Mouse (Mus musculus) frontal cortex, postnatal 25 days (tissue): ENCODE data around the gene Scrg1.
"Not testable (repeated sequence)": the region's sequence is repeated elsewhere in the genome, so short reads cannot be mapped to it uniquely, and the experiment has no call there.

ENCODE experiments used
- DNase-seq, 2 experiments: peaks; one replicate each; pipeline ENCODE4 v3.0.0; 2022; ENCODE audit warnings: low spot score in 2 of 2

Scrg1 gene

GRCm38 (mm10) chr8:57508657-57509056 is 52.9 kb downstream of the Scrg1 start:
- DNase-seq: no peak

- DNase-seq: no peak
These were observed 55.1 kb downstream of the Scrg1 start for GRCm38 (mm10) chr8:57510791-57511315.

DNA sequence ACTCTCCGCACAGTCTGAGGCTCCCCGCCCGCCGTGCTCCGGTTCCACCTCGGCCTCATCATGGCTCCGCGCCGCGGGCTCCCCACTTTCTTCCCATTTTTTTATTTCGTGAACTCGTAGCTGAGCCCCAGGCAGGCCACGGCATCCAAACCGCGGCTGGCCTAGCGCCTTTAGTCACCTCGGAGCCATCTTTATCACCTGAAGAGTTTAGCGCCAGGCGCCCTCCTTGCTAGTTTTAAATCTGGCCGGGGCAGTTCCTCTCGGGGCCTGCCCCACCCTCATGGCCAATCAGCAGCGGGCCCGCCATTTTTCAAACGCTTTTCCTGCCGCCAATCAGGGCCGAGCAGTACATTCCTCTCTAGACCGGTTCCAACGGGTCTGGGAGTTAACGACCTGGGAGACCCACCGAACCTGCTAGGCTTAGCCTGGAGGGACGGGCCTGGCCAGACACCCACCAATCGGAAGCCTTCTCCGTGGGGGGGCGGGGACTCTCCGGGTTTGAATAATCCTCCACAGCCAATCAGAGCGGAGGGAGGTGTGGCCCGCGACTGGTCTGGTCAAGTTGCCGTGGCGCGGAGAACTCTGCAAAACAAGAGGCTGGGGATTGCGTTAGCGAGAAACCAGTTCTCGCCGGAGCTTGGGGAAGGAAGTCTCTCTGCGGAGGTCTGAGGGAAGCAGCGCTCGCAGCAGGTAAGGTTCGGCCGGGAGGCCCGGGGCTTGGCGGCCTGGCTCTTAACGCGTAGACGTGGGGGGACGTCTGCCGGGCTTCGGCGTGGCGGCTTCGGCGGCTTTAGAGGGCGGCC is 55.8 kb downstream of the Scrg1 start, which contains the start of gene Hmgb2:
TSS of gene Hmgb2 (plus strand) at position 592 of the 803 bp plus-strand sequence.
- peak; percentile 98 to 99 for DNase-seq

- no peak for DNase-seq
These were observed 56.7 kb downstream of the Scrg1 start for GRCm38 (mm10) chr8:57512141-57513056.

- not testable (repeated sequence) for DNase-seq
These were observed 57.5 kb downstream of the Scrg1 start for GRCm38 (mm10) chr8:57513178-57513661.

GRCm38 (mm10) chr8:57516685-57517084 is 61.0 kb downstream of the Scrg1 start:
- not testable (repeated sequence) for DNase-seq

- no peak for DNase-seq
These were observed 62.0 kb downstream of the Scrg1 start for GRCm38 (mm10) chr8:57517723-57518122.

GRCm38 (mm10) chr8:57520186-57520786 is 64.6 kb downstream of the Scrg1 start:
- no peak for DNase-seq
